Mouse (Mus musculus): ENCODE measurements around the gene Lgals9. TPM values are rescaled to one million over a fixed set of nuclear protein-coding genes. Genes with fewer than 3 reads are reported as not detected.
"Not testable (repeated sequence)": the region's sequence is repeated elsewhere in the genome, so short reads cannot be mapped to it uniquely, and the experiment has no call there.

Gene Lgals9
- total RNA-seq, 2 experiments from 2014 or later: 4.8 to 4.9 TPM

DNA sequence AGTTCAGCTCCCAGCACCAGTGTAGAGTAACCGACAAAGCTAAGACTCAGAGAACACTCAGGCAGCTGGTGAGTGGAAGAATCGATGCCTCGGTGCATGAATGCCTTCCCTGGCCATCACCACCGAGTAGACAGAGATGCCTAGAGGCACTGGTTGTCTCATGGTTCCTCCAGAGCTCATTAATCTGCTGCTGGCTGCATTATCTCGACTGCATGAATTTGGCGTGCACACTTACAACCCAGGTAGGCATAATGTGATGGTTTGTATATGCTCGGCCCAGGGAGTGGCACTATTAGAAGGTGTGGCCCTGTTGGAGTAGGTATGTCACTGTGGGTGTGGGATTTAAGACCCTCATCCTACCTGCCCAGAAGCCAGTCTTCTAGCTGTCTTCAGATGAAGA lies 24.1 kb upstream of the Lgals9 start:
- intact Hi-C loops (cut with DNase I): no loop called here
- no peak for DNase-seq (ENCODE audit: low spot score in 2 of 2)

DNA sequence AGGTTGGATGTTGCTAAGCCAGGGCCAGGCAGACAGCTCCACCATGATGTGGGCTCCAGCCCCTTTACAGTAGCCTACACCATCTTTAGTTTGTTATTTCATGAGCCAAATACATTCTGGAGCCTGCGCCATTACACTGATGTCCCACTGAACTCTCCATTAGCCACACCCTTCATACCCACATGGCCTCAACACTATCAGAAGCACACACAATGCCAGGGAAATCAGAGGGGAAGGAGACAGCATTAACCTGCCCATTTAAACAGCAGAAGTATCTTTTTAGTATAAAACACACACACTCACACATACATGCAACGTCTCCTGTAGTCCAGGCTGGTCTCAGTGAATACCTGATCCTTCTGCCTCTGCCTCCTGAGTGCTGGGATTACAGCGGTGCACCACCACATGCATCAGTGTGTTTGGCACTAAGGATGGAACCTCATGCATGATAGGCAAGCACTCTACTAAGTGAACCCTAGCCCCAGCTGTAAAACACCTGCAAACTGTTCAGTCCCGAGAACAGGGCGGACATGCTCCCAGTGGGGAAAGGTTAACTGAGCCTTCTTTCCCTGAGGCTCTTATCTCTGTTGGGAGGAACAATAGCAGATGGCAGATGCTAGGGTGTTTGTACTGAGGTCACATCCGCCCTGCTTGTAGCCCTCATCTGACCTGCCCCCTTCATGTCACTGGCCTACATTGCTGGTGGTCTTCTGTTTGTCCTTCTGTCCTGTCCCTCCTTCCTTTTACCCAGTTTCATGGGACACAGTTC lies 23.4 kb upstream of the Lgals9 start:
- intact Hi-C loops (cut with DNase I): no loop called here
- no peak for DNase-seq (ENCODE audit: low spot score in 2 of 2)

DNA sequence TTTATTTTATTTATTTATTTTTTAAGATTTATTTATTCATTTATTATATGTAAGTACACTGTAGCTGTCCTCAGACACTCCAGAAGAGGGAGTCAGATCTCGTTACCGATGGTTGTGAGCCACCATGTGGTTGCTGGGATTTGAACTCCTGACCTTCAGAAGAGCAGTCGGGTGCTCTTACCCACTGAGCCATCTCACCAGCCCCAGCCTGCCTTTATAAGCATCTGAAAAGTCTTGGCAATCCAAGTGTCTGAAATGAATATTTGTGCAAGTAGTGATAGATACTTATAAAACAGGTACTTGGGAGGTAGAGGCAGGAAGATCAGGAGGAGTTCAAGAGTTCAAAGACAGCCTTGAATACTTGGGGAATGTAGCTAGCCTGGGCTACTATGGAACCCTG lies 22.6 kb upstream of the Lgals9 start:
- intact Hi-C loops (cut with DNase I); DNase-seq (ENCODE audit: low spot score in 2 of 2): not testable (repeated sequence)

DNA sequence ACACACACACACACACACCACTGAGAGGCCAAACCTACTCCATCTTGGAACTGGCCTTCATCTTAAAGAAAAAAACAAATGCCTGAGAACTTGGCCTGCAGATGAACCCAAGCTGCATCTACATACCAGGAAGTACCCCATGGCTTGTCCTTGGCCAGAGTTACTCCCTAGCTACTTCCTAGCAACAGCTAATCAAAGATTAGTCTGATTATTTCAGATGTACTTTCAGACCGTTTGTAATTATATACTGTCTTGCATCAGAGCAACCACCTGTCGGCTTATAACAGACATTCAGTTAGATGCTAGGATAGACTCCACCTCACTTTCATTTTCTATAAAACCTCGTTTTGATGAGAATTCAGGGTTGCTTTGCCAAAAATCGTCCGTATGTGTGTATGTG lies 21.7 kb upstream of the Lgals9 start:
- intact Hi-C loops (cut with DNase I): no loop called here
- no peak for DNase-seq (ENCODE audit: low spot score in 2 of 2)

DNA sequence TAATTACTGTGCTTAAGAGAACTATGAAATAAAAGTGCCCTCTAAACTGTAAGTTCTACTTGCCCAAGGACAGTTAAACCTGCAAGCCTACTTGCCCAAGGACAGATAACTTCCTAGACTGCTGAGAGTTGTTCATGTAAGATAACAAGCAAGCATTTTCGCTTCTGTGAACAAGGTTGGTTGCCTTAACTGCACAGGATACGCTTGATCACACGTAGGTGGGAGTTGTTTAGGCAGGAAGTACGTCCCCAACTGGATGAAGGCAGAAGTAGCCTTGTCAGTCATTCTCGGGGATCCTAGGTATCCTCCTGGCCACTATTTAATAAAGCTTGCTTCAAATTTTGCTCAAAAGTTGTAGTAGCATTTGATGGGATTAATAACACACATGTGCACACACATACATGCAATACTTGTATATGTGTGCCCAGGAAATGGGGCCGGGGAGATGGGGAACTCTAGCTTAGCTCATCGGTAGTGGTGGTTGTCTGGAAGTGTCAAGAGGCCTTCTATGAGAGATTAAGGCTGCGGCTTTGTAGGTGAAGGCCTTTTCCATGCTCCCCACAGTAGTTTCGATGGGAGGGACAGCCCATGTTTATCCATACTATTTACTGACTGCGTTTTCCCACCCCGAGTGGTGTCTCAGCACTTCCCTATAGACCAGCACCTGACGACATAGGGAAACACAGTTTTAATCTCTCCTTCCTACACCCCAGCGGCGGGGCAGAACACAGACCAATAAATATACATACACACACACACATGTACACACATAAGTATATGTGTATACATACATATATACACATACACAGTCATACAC lies 21.0 kb upstream of the Lgals9 start:
- intact Hi-C loops (cut with DNase I): no loop called here
- no peak for DNase-seq (ENCODE audit: low spot score in 2 of 2)

- DNase-seq (ENCODE audit: low spot score in 2 of 2): no peak
- intact Hi-C loops (cut with DNase I): no loop called here
These were observed 19.3 kb upstream of the Lgals9 start for GRCm38 (mm10) chr11:79003769-79004638.

- no peak for DNase-seq (ENCODE audit: low spot score in 2 of 2)
- intact Hi-C loops (cut with DNase I): no loop called here
These were observed 18.5 kb upstream of the Lgals9 start for GRCm38 (mm10) chr11:79003053-79003768.

DNA sequence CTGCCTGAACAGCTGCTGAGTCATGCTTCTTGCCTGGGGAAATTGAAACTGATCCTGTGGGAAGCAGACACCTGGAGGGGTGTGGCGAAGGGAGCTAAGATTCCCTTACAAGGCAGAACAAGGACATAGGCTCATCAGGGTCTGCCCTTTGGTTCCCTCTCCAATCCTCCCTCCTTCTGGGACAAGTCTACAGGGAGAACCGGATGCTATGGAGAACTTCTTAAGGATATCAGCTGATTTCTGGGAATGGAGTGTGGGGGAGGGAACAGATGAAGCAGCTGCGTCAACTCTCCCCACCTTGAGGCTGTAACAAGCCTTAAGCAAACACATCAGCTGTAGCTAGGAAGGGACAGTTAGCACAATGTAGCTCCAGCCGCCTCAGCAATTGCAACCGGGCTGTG lies 17.8 kb upstream of the Lgals9 start:
- intact Hi-C loops (cut with DNase I): no loop called here
- DNase-seq (ENCODE audit: low spot score in 2 of 2): no peak

GRCm38 (mm10) chr11:79001871-79002270 lies 17.1 kb upstream of the Lgals9 start:
- no peak for DNase-seq (ENCODE audit: low spot score in 2 of 2)
- intact Hi-C loops (cut with DNase I): no loop called here

DNA sequence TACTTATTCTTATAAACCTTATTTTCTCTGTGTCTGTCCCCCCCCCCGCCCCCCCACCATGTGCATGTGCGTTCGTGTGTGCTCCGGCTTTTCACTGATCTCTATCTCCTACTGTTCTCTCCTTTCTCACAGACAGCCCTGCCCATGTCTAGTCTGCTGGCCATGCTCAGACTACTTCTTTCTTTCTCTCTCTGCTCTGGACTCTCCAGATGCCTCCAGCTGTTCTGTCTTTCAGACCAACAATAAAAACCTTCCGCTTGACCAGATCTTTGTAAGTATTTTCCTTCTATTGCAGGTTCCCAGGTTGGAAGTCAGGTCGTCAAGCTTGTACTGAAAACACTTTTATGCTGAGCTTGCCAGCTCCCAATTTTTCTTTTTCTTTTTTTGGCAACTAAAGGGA lies 14.4 kb upstream of the Lgals9 start:
- intact Hi-C loops (cut with DNase I): no loop called here
- DNase-seq (ENCODE audit: low spot score in 2 of 2): no peak

- intact Hi-C loops (cut with DNase I); DNase-seq (ENCODE audit: low spot score in 2 of 2): not testable (repeated sequence)
These were observed 6.3 kb upstream of the Lgals9 start for GRCm38 (mm10) chr11:78990875-78991543.

DNA sequence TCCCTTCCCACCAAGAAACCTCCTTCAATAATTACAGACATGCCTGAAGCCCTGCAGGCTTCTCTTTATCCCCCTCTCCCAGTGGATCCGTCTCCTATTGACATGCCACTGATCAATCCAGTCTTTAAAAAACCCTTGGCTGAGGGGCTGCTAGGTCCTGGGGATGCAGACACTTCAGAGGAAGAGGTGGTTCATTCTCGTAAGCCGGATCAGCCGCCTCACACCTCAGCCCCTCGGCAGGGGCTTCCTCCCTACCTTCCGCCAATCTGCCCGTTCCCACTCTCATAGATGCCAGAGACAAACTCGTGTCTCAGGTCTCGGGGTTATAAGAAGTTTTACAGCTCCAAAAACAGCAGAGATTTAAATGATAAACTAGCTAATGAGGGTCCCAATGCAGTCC lies 5.3 kb upstream of the Lgals9 start:
- DNase-seq (ENCODE audit: low spot score in 2 of 2): no peak
- intact Hi-C loops (cut with DNase I): no loop called here

DNA sequence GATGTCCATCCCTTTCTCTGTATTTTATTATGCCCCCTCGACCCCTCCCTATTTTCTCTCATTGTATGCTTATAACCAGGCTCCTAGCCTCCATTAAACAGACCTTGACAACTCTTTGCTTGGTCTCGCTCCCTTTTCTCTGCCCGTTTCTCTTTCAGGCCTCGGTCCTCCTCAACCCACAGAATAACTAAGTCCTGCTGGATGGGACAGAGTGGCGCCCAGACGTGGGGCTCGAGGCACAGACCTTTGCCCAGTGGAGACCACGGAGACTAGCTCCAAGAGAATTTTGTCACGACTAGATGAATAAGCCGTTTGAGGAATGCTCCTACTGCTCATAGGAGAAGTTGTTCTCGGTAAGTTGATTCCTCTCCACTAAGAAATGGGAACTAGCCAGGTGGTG lies 4.5 kb upstream of the Lgals9 start:
- DNase-seq (ENCODE audit: low spot score in 2 of 2); intact Hi-C loops (cut with DNase I): not testable (repeated sequence)

GRCm38 (mm10) chr11:78986311-78987002 lies 1.7 kb upstream of the Lgals9 start:
- no peak for DNase-seq (ENCODE audit: low spot score in 2 of 2)
- intact Hi-C loops (cut with DNase I): no loop called here

- no peak for DNase-seq (ENCODE audit: low spot score in 2 of 2)
- intact Hi-C loops (cut with DNase I): no loop called here
These were observed 759 bp upstream of the Lgals9 start for GRCm38 (mm10) chr11:78985505-78985904.

- no peak for DNase-seq (ENCODE audit: low spot score in 2 of 2)
- intact Hi-C loops (cut with DNase I): no loop called here
These were observed 1.2 kb downstream of the Lgals9 start for GRCm38 (mm10) chr11:78983539-78983938.

DNA sequence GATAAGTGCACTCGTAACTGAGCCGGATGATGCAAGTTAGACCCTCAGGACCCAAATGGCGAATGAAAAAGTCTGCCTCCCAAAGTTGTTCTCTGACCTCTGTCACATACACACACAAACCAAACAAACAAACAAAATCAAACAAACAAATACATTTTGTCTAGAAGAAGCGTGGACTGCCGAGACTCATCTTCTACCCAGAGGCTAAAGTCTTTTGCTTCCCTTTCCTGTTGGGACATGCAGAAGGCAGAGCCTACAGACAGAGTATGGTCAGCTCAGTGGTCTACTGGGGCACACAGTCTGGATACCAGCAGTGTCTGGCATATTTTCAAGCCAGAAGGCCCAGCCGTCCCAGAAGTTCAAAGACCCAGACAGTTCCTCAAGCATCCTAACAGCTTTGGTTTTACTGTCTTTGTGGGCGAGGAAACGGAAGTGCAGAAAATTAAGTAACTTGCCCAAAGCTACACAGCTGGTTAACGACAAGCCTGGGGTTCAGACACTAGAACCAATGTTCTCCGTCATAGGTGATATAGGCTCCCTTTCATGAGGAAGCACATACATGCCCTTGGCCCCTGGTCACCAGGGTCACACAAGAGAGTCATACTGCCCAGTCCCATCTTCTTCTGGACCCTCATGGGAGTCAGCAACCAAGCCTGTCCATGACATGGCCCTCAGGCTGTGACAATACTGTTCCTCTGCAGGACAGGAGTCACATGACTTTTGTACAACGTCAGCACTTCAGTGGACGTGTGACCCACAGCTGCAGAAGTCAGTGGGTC lies 2.0 kb downstream of the Lgals9 start:
- peak in 1 of 2 experiments; percentile 8 for DNase-seq (ENCODE audit: low spot score in 2 of 2)
- intact Hi-C loops (cut with DNase I): no loop called here

- intact Hi-C loops (cut with DNase I): no loop called here
- no peak for DNase-seq (ENCODE audit: low spot score in 2 of 2)
These were observed 2.7 kb downstream of the Lgals9 start for GRCm38 (mm10) chr11:78982042-78982441.
